Comparison of ENCODE assay signal across 25 mouse cellular contexts in the genomic region with DNA sequence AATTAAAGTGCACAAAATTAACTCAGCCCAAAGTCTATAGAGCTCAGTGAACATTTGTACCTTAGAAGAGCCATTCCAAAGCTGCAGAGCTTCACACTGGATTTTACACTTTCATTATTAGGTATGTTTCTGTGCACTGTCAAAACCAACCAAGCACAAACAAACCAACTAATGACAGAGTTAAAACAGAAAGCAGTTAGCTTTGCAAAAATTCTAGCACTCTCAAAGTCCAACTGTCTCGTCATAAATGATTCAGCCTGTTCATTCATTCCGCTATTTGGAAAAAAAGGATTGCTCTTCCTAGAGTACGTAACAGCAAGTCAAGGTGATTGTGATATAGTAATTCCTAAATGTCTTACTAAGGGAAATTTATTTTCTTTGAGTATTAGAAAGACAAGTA.
"Had no signal": no experiment of that assay in that cellular context is flagged by ENCODE, and none has a peak within 500 bp of the region (broad histone marks: within the 10 kb centered on the region; RNA-seq: fewer than 3 reads in every experiment).

No protein-coding gene starts in this region.

- H3K27ac ChIP-seq: forebrain, embryonic 15.5 days; heart, adult 2 months; heart, embryonic 13.5 days; heart, embryonic 15.5 days; hindbrain, embryonic 13.5 days; hindbrain, embryonic 15.5 days; hindbrain, postnatal 0 days; kidney, embryonic 15.5 days; kidney, postnatal 0 days; limb, embryonic 13.5 days; limb, embryonic 15.5 days; liver, embryonic 13.5 days; liver, embryonic 15.5 days had no signal

- DNase-seq: forebrain, postnatal 0 days; gastrocnemius, postnatal 14 days; gastrocnemius, postnatal 36 days; heart, adult 11 months; heart, adult 2 months; heart, postnatal 14 days; heart, postnatal 36 days; kidney, adult 11 months; layer of hippocampus, adult 9-11 months; layer of hippocampus, postnatal 36 days; left cerebral cortex, postnatal 4 days; liver, embryonic 13.5 days had no signal

- ATAC-seq: forebrain, embryonic 15.5 days; forebrain, postnatal 0 days; hindbrain, postnatal 0 days; intestine, embryonic 16.5 days had no signal

- H3K4me1 ChIP-seq: forebrain, embryonic 15.5 days; heart, embryonic 13.5 days; heart, embryonic 15.5 days; hindbrain, embryonic 15.5 days; kidney, embryonic 15.5 days; limb, embryonic 13.5 days; limb, embryonic 15.5 days; liver, embryonic 15.5 days had no signal

- H3K27me3 ChIP-seq: forebrain, embryonic 15.5 days; heart, embryonic 13.5 days; heart, embryonic 15.5 days; hindbrain, embryonic 13.5 days; hindbrain, embryonic 15.5 days; kidney, embryonic 15.5 days; limb, embryonic 13.5 days; limb, embryonic 15.5 days; liver, embryonic 13.5 days; liver, embryonic 15.5 days had no signal

- H3K4me2 ChIP-seq: forebrain, embryonic 15.5 days; heart, embryonic 11.5 days; heart, embryonic 13.5 days; heart, embryonic 15.5 days; hindbrain, embryonic 13.5 days; hindbrain, embryonic 15.5 days; kidney, embryonic 15.5 days; limb, embryonic 13.5 days; limb, embryonic 15.5 days; liver, embryonic 13.5 days; liver, embryonic 15.5 days had no signal

- H3K9me3 ChIP-seq: forebrain, embryonic 15.5 days; heart, embryonic 13.5 days; heart, embryonic 15.5 days; hindbrain, embryonic 13.5 days; hindbrain, embryonic 15.5 days; kidney, embryonic 15.5 days; limb, embryonic 13.5 days; limb, embryonic 15.5 days; liver, embryonic 13.5 days; liver, embryonic 15.5 days had no signal

- H3K9ac ChIP-seq: forebrain, embryonic 15.5 days; forebrain, postnatal 0 days; heart, embryonic 13.5 days; heart, embryonic 15.5 days; hindbrain, embryonic 13.5 days; hindbrain, embryonic 15.5 days; kidney, embryonic 15.5 days; limb, embryonic 13.5 days; limb, embryonic 15.5 days; liver, embryonic 13.5 days; liver, embryonic 15.5 days had no signal

- H3K4me3 ChIP-seq: forebrain, embryonic 15.5 days; heart, adult 2 months; heart, embryonic 13.5 days; heart, embryonic 15.5 days; hindbrain, embryonic 13.5 days; hindbrain, embryonic 15.5 days; kidney, embryonic 15.5 days; limb, embryonic 13.5 days; limb, embryonic 15.5 days; liver, embryonic 13.5 days; liver, embryonic 15.5 days had no signal
